Mouse (Mus musculus) lung, postnatal 4 days (tissue): ENCODE measurements at regions not wholly inside any gene's neighbourhood (a gene's known extent, or its start where the extent isn't known, plus 50 kb on each side); places are given as distances from the start of the nearest gene placed in this dataset.
"Not testable (repeated sequence)": the region's sequence is repeated elsewhere in the genome, so short reads cannot be mapped to it uniquely, and the experiment has no call there.

Source experiments
- DNase-seq, 2 experiments: peaks; one replicate each; pipeline ENCODE4 v3.0.0; 2021

- DNase-seq = not testable (repeated sequence)
Observed at GRCm38 (mm10) chr10:22460386-22460785, 100.0 kb downstream of the Raet1d start.

- not testable (repeated sequence) for DNase-seq
Observed at GRCm38 (mm10) chr10:22460818-22461479, 100.6 kb downstream of the Raet1d start.

- DNase-seq = not testable (repeated sequence)
Observed at GRCm38 (mm10) chr10:22461480-22462050, 101.2 kb downstream of the Raet1d start.

- peak in 1 of 2 experiments; percentile 6 for DNase-seq
Observed at GRCm38 (mm10) chr10:22471722-22472330, 111.5 kb downstream of the Raet1d start.

GRCm38 (mm10) chr10:22479860-22480259, 119.5 kb downstream of the Raet1d start:
- peak in 1 of 2 experiments; percentile 25 for DNase-seq

GRCm38 (mm10) chr10:22487071-22487470, 126.7 kb downstream of the Raet1d start:
- DNase-seq = not testable (repeated sequence)

- DNase-seq = not testable (repeated sequence)
Observed at GRCm38 (mm10) chr10:22491806-22492347, 131.5 kb downstream of the Raet1d start.

GRCm38 (mm10) chr10:22495975-22496496, 135.7 kb downstream of the Raet1d start:
- no peak for DNase-seq
